Mouse (Mus musculus) adrenal gland, adult 2 months (tissue): ENCODE measurements at regions not wholly inside any gene's neighbourhood (a gene's known extent, or its start where the extent isn't known, plus 50 kb on each side); places are given as distances from the start of the nearest gene placed in this dataset.

ENCODE experiments used
- DNase-seq: peaks from one replicate; pipeline ENCODE4 v3.0.0; 2021

DNA sequence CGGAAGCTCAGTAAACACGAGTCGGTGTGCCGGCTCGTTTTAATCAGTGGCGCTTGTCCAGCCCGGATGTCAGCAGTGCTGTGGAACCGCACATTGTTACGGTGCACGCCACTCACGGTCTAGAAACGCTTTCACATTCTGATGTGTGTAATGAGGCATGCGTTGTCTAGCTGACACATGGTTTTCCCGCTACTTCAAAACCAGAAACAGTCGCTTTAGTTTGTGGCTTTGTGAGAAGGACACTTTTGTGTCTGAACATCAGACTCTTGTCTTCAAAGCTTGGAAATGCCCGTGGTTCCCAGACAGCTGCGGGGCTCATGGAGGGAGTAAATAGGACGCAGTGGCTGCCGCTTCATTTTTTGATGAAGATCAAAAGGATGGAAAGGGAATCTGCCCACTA, 77.0 kb upstream of the Lgr5 start:
- DNase-seq: no peak

DNA sequence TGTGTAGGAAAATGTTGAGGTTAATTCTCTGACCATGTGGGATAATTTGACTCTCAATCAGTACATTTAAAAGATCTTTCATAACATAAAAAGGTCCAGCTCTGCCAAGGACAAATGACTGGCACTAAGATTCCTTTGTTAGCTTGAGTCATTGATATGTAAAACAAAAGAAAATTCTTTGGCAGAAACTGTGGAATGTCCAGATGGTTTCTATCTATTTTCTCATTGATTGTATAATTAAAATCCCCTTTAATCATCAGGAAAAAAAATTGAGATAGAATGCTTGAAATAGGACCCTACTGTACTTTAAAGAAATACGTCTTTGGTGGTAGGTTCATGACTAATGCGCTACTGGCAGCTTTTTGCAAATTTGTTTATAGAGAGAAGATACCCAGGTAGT, 89.1 kb upstream of the Lgr5 start:
- no peak for DNase-seq

DNA sequence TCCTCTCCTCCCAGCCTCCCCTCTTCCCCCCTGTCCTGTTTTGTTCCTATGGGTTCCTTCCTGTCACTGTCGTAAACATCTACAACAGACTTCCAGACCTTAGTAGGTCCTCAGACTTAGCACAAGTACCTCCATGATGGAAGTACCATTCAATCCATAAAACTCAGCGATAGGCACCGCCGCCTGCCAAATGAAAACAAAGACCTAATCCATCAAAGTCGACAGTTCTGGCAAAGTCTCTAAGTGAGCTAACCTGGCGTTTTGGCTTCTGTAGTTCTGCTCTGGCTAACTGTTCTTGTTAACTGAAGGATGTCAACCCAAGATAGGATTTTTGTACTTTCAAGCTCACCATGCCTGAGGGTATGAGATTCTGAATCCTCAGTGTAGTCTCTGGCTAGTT, 93.5 kb upstream of the Lgr5 start:
- DNase-seq: peak; percentile 4

DNA sequence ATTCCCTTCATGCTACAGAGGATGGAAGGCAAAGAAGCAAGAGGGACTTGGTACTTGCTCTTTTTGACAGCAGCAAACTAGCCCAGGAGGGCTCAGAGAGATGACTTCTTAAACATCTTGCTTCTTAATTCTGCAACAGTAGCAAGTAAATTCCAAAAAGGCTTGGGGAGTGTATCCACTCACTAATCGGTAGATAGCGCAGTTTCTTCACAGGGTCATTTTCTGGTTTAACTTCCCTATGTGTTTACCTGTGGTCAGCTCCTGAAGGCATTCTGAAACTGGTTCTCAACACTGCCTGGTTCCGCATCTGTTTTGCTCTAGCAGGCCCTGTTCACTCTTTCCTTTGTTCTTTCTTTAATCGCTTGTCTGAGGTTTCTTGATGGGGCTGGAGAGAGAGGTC, 104.4 kb upstream of the Lgr5 start:
- DNase-seq: no peak

DNA sequence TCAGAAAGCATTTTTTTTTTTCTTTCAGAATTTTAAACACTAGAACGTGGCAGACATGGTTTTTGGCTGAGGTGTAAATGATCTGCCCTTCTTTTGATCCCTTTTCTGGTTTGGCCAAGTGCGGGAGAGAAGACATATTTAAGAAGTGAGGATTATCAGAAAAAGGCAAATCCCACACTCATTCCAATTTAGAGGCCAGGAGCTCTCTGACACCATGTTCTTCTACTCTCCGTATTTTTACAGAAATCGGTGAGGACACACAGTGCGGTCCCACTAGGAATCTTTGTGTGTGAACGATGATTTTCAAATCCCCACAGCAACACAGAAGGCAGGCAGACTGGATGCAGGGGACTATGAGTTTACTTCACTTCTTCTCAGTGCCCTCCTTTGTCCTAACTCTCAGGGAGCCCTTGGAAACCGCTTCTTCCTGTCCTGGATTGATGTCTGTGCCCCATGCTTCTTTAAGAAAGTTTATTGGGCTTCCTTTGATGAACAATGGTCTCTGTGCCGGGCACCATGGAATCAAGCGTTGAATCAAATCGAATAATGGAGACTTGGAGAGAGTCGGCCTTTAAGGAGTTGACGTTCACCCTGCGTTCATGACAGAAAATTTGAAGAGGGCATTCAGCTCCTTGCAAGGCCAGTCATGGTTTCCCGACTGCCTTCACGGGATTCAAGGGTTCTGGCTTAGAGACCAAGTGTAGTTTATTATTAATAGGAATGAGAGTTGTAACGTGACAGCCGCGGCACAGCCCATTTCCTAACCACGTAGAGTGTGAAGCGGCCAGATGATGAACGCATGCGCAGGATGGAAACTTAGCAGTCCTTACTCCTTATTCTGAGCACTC, 106.6 kb upstream of the Lgr5 start:
- no peak for DNase-seq

DNA sequence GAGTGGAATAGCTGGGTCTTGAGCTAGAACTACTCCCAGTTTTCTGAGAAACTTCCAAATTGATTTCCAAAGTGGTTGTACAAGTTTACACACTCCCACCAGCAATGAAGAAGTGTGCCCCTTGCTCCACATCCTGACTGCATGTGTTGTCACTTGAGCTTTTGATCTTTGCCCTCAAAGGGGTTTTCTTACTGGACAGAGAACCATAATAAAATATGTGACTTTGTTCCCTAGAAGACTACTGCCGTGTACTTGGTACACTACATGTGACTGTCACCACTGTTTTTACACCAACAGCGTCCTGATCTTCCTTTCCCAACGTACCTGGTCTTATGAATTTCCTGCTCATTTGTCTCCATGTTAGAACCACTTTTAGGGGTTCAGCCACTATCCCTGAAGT, 114.3 kb upstream of the Tspan8 start:
- DNase-seq: no peak

DNA sequence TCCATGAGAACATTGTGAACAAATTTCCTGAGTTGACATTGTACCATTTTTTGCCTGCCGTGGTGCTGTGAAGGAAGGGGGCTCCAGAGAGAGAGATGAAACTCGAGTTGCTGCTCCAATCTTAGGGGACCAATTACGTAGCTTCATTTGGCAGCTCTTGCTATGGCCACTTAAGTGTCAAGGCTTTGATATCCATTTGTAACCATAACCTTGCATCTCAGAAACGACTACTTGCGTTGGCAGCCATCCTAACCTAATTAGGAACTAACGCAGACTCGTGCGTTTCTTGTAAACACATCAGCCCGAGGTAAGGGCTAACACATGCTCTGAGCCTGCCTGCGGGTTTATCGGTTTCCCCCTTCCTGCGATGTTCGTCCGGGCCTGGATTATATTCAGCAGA, 108.0 kb upstream of the Tspan8 start:
- DNase-seq: no peak

DNA sequence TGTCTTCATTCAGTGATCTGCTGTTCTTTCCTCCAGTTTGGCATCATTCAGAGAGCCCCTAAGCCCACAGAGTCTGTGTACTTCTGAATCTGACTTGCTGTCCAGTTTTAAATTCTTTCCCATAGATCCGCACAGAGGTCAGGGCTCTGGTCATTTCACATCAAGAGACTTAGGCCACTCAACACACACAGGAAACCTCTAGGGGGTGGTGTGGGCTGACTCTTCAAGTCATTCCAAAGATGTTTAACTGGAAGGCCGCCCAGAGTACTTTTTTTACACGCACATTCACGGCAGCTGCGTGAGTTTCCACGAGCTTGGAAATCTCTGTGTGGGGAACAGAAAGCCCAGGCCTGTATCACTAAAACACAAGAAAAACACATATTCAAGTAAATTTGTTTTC, 102.7 kb upstream of the Tspan8 start:
- DNase-seq: peak; percentile 3

DNA sequence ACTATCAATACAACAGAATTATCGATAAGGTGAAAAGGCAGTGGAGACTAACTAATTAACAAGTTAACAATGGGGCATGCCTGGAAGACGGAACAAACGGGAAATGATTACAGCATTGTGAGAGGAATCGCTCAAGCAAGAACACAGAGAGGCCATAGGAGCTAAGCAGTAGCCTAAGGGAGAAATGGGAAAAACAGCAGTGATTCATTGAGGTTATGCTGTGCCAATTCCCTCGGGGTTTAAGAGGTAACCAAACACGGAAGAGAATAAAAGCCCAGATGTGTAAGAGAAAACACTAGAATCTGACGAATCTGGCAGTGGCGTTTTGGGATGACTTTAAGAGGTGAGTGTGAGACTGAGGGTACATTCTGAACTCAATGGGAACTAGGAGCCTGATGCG, 100.5 kb upstream of the Tspan8 start:
- DNase-seq: no peak

DNA sequence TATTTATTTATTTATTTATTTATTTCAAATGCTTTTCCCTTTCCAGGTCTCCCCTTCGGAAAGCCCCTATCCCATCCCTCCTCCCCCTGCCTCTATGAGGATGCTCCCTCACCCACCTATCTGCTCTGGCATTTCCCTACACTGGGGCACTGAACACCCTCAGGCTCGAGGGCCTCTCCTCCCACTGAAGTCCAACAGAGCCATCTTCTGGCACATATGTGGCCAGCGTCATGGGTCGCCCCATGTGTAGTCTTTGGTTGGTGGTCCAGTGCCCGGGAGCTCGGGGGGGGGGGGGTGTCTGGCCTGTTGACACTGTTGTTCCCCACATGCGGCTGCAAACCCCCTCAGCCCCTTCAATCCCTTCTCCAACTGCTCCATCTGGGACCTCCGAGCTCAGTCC, 99.6 kb upstream of the Tspan8 start:
- DNase-seq: no peak

DNA sequence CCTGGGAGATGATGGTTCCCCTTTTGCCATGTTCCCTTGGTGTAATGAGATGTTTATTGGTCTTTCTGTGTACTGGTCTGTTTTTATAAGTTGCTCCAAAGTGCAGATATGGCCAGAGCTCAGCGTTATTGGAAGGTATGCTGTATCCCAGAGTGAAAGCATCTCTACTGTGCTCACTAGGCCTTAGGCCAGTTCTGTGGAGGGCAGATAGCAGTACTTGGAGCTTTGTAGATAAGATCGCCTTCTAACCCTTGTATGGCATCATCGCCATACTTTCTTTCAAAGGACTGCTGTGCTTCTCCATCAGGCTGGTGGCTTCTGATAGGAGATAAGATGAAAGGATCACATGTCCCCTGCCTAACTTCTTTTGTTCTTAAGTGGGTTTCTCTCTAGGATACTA, 94.0 kb upstream of the Tspan8 start:
- no peak for DNase-seq

DNA sequence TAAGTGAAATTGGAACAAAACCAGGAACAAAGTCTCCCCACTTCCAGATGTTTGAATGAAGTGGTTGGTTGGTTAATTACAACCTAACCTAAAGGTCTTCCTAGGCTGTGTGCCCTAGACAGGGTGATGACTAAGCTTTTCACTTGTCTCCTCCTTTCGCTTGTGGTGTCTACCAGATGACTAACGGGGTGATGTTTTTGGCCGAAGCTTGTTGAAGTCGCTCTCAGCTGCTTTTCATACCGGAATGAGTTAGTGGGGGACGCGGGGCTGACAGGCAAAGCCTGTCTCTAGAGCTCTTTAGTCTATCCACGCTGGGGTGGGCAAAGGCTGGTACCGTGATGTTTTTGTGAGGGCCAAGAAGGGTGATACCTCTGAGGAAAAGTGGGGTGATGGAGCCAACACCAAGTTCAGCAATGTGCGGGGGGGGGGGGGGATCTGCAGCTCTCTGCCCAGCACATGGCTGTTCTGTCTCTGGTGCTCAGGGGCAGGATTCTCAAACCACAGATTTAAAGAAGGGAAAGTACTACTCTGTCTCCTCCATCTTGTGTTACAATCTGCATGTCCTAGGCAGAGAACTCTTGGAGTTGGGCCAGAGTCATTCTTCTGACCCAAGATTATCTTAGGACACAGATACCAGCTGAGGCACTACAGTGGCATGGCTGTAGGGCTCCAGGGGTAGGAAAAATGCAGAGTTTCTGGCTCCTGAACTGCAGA, 73.8 kb upstream of the Tspan8 start:
- no peak for DNase-seq

DNA sequence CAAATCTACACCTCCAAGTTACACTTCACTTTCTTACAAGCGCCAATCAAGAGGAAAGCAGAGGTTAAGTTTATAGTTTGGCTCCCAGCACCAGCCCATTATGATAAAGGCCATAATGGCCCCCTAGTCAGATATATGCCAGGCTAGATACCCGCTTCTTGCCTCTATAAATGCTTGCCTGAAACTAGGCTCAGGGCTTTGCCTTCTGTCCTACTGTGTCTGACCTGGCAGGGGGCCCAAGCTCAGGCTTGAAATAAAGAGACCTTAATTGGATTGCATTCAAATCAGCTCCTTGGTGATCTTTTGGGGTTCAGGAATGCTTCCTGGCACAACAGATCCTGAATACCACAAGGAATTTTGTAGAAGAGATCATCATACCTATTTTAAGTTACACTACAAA, 66.8 kb upstream of the Tspan8 start:
- no peak for DNase-seq

DNA sequence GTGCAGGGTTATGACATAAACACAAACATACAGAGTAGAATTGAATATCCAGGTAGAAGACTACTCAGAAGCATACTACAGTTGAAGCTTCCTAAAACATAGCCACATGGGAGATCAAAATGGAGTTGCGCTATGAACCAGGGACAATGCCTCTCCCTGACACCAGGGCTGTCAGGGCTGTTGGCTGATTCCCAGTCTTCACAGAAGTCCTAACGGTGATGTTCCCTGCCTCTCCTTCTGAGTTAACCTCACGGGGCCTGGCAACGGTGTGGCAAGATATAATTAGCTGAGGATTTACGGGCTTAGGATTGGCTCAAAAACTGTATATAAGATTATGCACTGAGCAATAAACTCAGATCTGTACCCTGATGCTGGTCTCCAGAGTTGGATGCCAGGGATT, 66.4 kb upstream of the Tspan8 start:
- no peak for DNase-seq

DNA sequence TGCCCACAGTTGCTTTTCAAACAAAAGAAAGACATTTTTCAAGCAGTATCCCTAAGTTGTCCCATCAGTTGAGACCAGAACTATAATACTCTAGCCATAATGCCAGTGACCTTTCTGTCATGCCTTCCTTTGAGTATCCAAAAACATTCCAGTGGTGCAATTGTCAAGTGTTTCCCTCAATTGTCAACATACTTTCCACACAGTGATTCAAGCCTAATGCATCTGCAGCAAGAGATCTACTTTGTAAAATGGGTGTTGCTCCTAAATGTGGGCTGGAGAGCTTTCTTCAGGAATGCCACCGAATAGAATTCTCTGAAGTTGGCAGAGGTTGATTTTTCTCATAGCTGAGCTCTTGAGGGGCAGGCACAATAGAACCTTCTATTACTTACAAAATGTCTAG, 58.0 kb upstream of the Tspan8 start:
- DNase-seq: no peak
